Mouse (Mus musculus): ENCODE measurements at regions not wholly inside any gene's neighbourhood (a gene's known extent, or its start where the extent isn't known, plus 50 kb on each side); places are given as distances from the start of the nearest gene placed in this dataset.
"Not testable (repeated sequence)": the region's sequence is repeated elsewhere in the genome, so short reads cannot be mapped to it uniquely, and the experiment has no call there.

- no peak for TF ChIP-seq CTCF (IDR thresholded peaks at IDR 0.05; ENCODE audit: low read depth, low read length)
- TF ChIP-seq POLR2AphosphoS5 (IDR thresholded peaks at IDR 0.05; ENCODE audit: insufficient replicate concordance, low read depth, low read length): no peak
- no peak for TF ChIP-seq GATA1 (IDR thresholded peaks at IDR 0.05; ENCODE audit: borderline replicate concordance, low read length)
- TF ChIP-seq GATA2 (IDR thresholded peaks at IDR 0.05; ENCODE audit: borderline replicate concordance, low read depth, low read length): no peak
- no peak for TF ChIP-seq TAL1 (conservative IDR thresholded peaks at IDR 0.05; ENCODE audit: low read depth, low read length)
- no peaks in the 10 kb centered on the region for H3K9me3 ChIP-seq (replicated peaks)
- no peaks in the 10 kb centered on the region for H3K27me3 ChIP-seq (ENCODE audit: insufficient read depth, low read length)
- H3K4me3 ChIP-seq (ENCODE audit: low read depth, low read length): no peak overlapping the region
- ATAC-seq (ENCODE audit: extremely low read depth, insufficient number of reproducible peaks, low FRiP score, poor library complexity, severe bottlenecking) (no peak), DNase-seq (ENCODE audit: low spot score) (no peak)
- no peaks in the 10 kb centered on the region for H3K4me1 ChIP-seq (ENCODE audit: insufficient read depth, low read depth, low read length)
- H3K36me3 ChIP-seq (replicated peaks): no peaks in the 10 kb centered on the region
These were observed 455.6 kb downstream of the Ets1 start for GRCm38 (mm10) chr9:33091664-33092063.

GRCm38 (mm10) chr9:33095654-33096053 is 459.6 kb downstream of the Ets1 start:
- DNase-seq (ENCODE audit: low spot score) (no peak), ATAC-seq (ENCODE audit: extremely low read depth, insufficient number of reproducible peaks, low FRiP score, poor library complexity, severe bottlenecking) (no peak)
- Histone ChIP-seq H3K4me1 (ENCODE audit: insufficient read depth, low read depth, low read length) (no peaks in the 10 kb centered on the region), H3K36me3 (replicated peaks) (no peaks in the 10 kb centered on the region), H3K4me3 (ENCODE audit: low read depth, low read length) (no peak overlapping the region), H3K9me3 (replicated peaks) (no peaks in the 10 kb centered on the region), H3K27me3 (ENCODE audit: insufficient read depth, low read length) (no peaks in the 10 kb centered on the region)
- no peak for TF ChIP-seq POLR2AphosphoS5 (IDR thresholded peaks at IDR 0.05; ENCODE audit: insufficient replicate concordance, low read depth, low read length)

- no peaks in the 10 kb centered on the region for H3K36me3 ChIP-seq (replicated peaks)
- TF ChIP-seq POLR2AphosphoS5 (IDR thresholded peaks at IDR 0.05; ENCODE audit: insufficient replicate concordance, low read depth, low read length) (no peak), GATA1 (IDR thresholded peaks at IDR 0.05; ENCODE audit: borderline replicate concordance, low read length) (no peak), CTCF (IDR thresholded peaks at IDR 0.05; ENCODE audit: low read depth, low read length) (no peak), GATA2 (IDR thresholded peaks at IDR 0.05; ENCODE audit: borderline replicate concordance, low read depth, low read length) (no peak), TAL1 (conservative IDR thresholded peaks at IDR 0.05; ENCODE audit: low read depth, low read length) (no peak)
- ATAC-seq (ENCODE audit: extremely low read depth, insufficient number of reproducible peaks, low FRiP score, poor library complexity, severe bottlenecking): no peak
- DNase-seq (ENCODE audit: low spot score): no peak
- no peaks in the 10 kb centered on the region for H3K27me3 ChIP-seq (ENCODE audit: insufficient read depth, low read length)
- no peaks in the 10 kb centered on the region for H3K9me3 ChIP-seq (replicated peaks)
- no peak overlapping the region for H3K4me3 ChIP-seq (ENCODE audit: low read depth, low read length)
- no peaks in the 10 kb centered on the region for H3K4me1 ChIP-seq (ENCODE audit: insufficient read depth, low read depth, low read length)
These were observed 465.2 kb downstream of the Ets1 start for GRCm38 (mm10) chr9:33101206-33101605.

- no peaks in the 10 kb centered on the region for H3K36me3 ChIP-seq (replicated peaks)
- no peaks in the 10 kb centered on the region for H3K4me1 ChIP-seq (ENCODE audit: insufficient read depth, low read depth, low read length)
- no peaks in the 10 kb centered on the region for H3K27me3 ChIP-seq (ENCODE audit: insufficient read depth, low read length)
- no peak for TF ChIP-seq GATA1 (IDR thresholded peaks at IDR 0.05; ENCODE audit: borderline replicate concordance, low read length)
- no peak for TF ChIP-seq TAL1 (conservative IDR thresholded peaks at IDR 0.05; ENCODE audit: low read depth, low read length)
- no peak for TF ChIP-seq GATA2 (IDR thresholded peaks at IDR 0.05; ENCODE audit: borderline replicate concordance, low read depth, low read length)
- TF ChIP-seq POLR2AphosphoS5 (IDR thresholded peaks at IDR 0.05; ENCODE audit: insufficient replicate concordance, low read depth, low read length): no peak
- TF ChIP-seq CTCF (IDR thresholded peaks at IDR 0.05; ENCODE audit: low read depth, low read length): no peak
- no peak overlapping the region for H3K4me3 ChIP-seq (ENCODE audit: low read depth, low read length)
- ATAC-seq (ENCODE audit: extremely low read depth, insufficient number of reproducible peaks, low FRiP score, poor library complexity, severe bottlenecking): no peak
- DNase-seq (ENCODE audit: low spot score): no peak
- H3K9me3 ChIP-seq (replicated peaks): no peaks in the 10 kb centered on the region
These were observed 468.6 kb downstream of the Ets1 start for GRCm38 (mm10) chr9:33104623-33105074.

GRCm38 (mm10) chr9:33123841-33124240 is 487.8 kb downstream of the Ets1 start:
- Histone ChIP-seq H3K4me1 (ENCODE audit: insufficient read depth, low read depth, low read length) (no peaks in the 10 kb centered on the region), H3K36me3 (replicated peaks) (no peaks in the 10 kb centered on the region), H3K27me3 (ENCODE audit: insufficient read depth, low read length) (no peaks in the 10 kb centered on the region), H3K4me3 (ENCODE audit: low read depth, low read length) (no peak overlapping the region), H3K9me3 (replicated peaks) (no peaks in the 10 kb centered on the region; the same call in 1 of the 2 replicates)
- TF ChIP-seq GATA1 (IDR thresholded peaks at IDR 0.05; ENCODE audit: borderline replicate concordance, low read length) (no peak), TAL1 (conservative IDR thresholded peaks at IDR 0.05; ENCODE audit: low read depth, low read length) (no peak), POLR2AphosphoS5 (IDR thresholded peaks at IDR 0.05; ENCODE audit: insufficient replicate concordance, low read depth, low read length) (no peak), CTCF (IDR thresholded peaks at IDR 0.05; ENCODE audit: low read depth, low read length) (no peak), GATA2 (IDR thresholded peaks at IDR 0.05; ENCODE audit: borderline replicate concordance, low read depth, low read length) (no peak)
- ATAC-seq (ENCODE audit: extremely low read depth, insufficient number of reproducible peaks, low FRiP score, poor library complexity, severe bottlenecking) (no peak), DNase-seq (ENCODE audit: low spot score) (no peak)

GRCm38 (mm10) chr9:33152186-33152585 is 516.2 kb downstream of the Ets1 start:
- H3K36me3 ChIP-seq (replicated peaks): no peaks in the 10 kb centered on the region
- TF ChIP-seq GATA1 (IDR thresholded peaks at IDR 0.05; ENCODE audit: borderline replicate concordance, low read length): no peak
- no peak for TF ChIP-seq POLR2AphosphoS5 (IDR thresholded peaks at IDR 0.05; ENCODE audit: insufficient replicate concordance, low read depth, low read length)
- no peak for TF ChIP-seq TAL1 (conservative IDR thresholded peaks at IDR 0.05; ENCODE audit: low read depth, low read length)
- no peak for TF ChIP-seq GATA2 (IDR thresholded peaks at IDR 0.05; ENCODE audit: borderline replicate concordance, low read depth, low read length)
- H3K9me3 ChIP-seq (replicated peaks): no peaks in the 10 kb centered on the region
- H3K4me3 ChIP-seq (ENCODE audit: low read depth, low read length): no peak overlapping the region
- no peaks in the 10 kb centered on the region for H3K4me1 ChIP-seq (ENCODE audit: insufficient read depth, low read depth, low read length)
- DNase-seq (ENCODE audit: low spot score) (no peak), ATAC-seq (ENCODE audit: extremely low read depth, insufficient number of reproducible peaks, low FRiP score, poor library complexity, severe bottlenecking) (no peak)
- no peaks in the 10 kb centered on the region for H3K27me3 ChIP-seq (ENCODE audit: insufficient read depth, low read length)

- no peaks in the 10 kb centered on the region for H3K27me3 ChIP-seq (ENCODE audit: insufficient read depth, low read length)
- no peak overlapping the region for H3K4me3 ChIP-seq (ENCODE audit: low read depth, low read length)
- no peaks in the 10 kb centered on the region for H3K4me1 ChIP-seq (ENCODE audit: insufficient read depth, low read depth, low read length)
- ATAC-seq (ENCODE audit: extremely low read depth, insufficient number of reproducible peaks, low FRiP score, poor library complexity, severe bottlenecking) (no peak), DNase-seq (ENCODE audit: low spot score) (no peak)
- H3K36me3 ChIP-seq (replicated peaks): no peaks in the 10 kb centered on the region
- TF ChIP-seq CTCF (IDR thresholded peaks at IDR 0.05; ENCODE audit: low read depth, low read length) (no peak), TAL1 (conservative IDR thresholded peaks at IDR 0.05; ENCODE audit: low read depth, low read length) (no peak), POLR2AphosphoS5 (IDR thresholded peaks at IDR 0.05; ENCODE audit: insufficient replicate concordance, low read depth, low read length) (no peak), GATA1 (IDR thresholded peaks at IDR 0.05; ENCODE audit: borderline replicate concordance, low read length) (no peak), GATA2 (IDR thresholded peaks at IDR 0.05; ENCODE audit: borderline replicate concordance, low read depth, low read length) (no peak)
- no peaks in the 10 kb centered on the region for H3K9me3 ChIP-seq (replicated peaks)
These were observed 532.1 kb downstream of the Ets1 start for GRCm38 (mm10) chr9:33168159-33168558.

- not testable (repeated sequence) for H3K27me3 ChIP-seq (ENCODE audit: insufficient read depth, low read length); H3K9me3 ChIP-seq (replicated peaks); H3K4me1 ChIP-seq (ENCODE audit: insufficient read depth, low read depth, low read length); ATAC-seq (ENCODE audit: extremely low read depth, insufficient number of reproducible peaks, low FRiP score, poor library complexity, severe bottlenecking); DNase-seq (ENCODE audit: low spot score); H3K36me3 ChIP-seq (replicated peaks); H3K4me3 ChIP-seq (ENCODE audit: low read depth, low read length)
These were observed 533.1 kb downstream of the Ets1 start for GRCm38 (mm10) chr9:33169093-33169492.
